Mouse (Mus musculus) lung, adult 2 months (tissue): ENCODE data around the gene Hps3. TPM values are rescaled to one million over a fixed set of nuclear protein-coding genes. Genes with fewer than 3 reads are reported as not detected.
"Not testable (repeated sequence)": the region's sequence is repeated elsewhere in the genome, so short reads cannot be mapped to it uniquely, and the experiment has no call there.

Experiments
- DNase-seq: peaks from one replicate; pipeline ENCODE4 v3.0.0; 2022
- H3K4me1 ChIP-seq: fragments of 200-500 bp; 2 replicates; pipeline ENCODE4 v1.6.1; 2011; ENCODE audit warnings: low read length; ENCODE audit not compliant: control insufficient read depth, insufficient read depth
- H3K4me3 ChIP-seq: fragments of 200-500 bp; replicated peaks from 2 replicates; pipeline ENCODE3; 2011; ENCODE audit warnings: low read depth, mild to moderate bottlenecking, control low read depth, low read length; ENCODE audit errors: extremely low read depth
- CTCF ChIP-seq: fragments of 200-500 bp; IDR thresholded peaks from 2 replicates; pipeline ENCODE4 v1.5.1; 2011; ENCODE audit warnings: mild to moderate bottlenecking, low read length, control low read depth; ENCODE audit not compliant: insufficient read depth
- POLR2A ChIP-seq: fragments of 200-500 bp; IDR thresholded peaks from 2 replicates; pipeline ENCODE4 v1.6.1; 2011; ENCODE audit warnings: low read depth, mild to moderate bottlenecking, control low read depth, low read length, borderline replicate concordance; ENCODE audit errors: extremely low read depth
- WGBS: fragments of 180-500 bp; shearing (Covaris S2); methylation state at CpG from one replicate; pipeline ENCODE4 v1.1.7; 2018; 5-methylcytosine and 5-hydroxymethylcytosine counted together
- polyA plus RNA-seq: library from polyadenylated mRNA; depleted of rRNA; stranded (reverse); fragments of >200 nt; gene quantifications from 2 replicates; pipeline ENCODE4 v1.2.3, GENCODE M21; 2012

The Hps3 gene
- polyA plus RNA-seq, 1 experiment, result 19.5 TPM

GRCm38 (mm10) chr3:20030807-20031206 lies 4.3 kb downstream of the Hps3 start:
- H3K4me1 ChIP-seq, result peaks cover 10% of the 10 kb centered on the region
- 84% methylated on average over 6 of the region's 6 CpGs for WGBS
- H3K4me3 ChIP-seq, result no peak overlapping the region
- no peak for TF ChIP-seq POLR2A
- no peak for TF ChIP-seq CTCF
- DNase-seq, result no peak

- 84% methylated on average over 3 of the region's 3 CpGs for WGBS
- H3K4me3 ChIP-seq, result no peak overlapping the region
- no peak for DNase-seq
- TF ChIP-seq CTCF (no peak), POLR2A (no peak)
- peaks cover 2% of the 10 kb centered on the region; the same call in 1 of the 2 replicates for H3K4me1 ChIP-seq
Observed at GRCm38 (mm10) chr3:20028640-20029039, 6.5 kb downstream of the Hps3 start.

GRCm38 (mm10) chr3:20027788-20028187 lies 7.3 kb downstream of the Hps3 start:
- no peak for DNase-seq
- no peaks in the 10 kb centered on the region for H3K4me1 ChIP-seq
- no peak overlapping the region for H3K4me3 ChIP-seq
- WGBS, result 88% methylated on average over 5 of the region's 5 CpGs
- TF ChIP-seq POLR2A (no peak), CTCF (no peak)

GRCm38 (mm10) chr3:20026996-20027689 lies 8.0 kb downstream of the Hps3 start:
- TF ChIP-seq CTCF, result no peak
- TF ChIP-seq POLR2A, result no peak
- Histone ChIP-seq H3K4me1 (no peaks in the 10 kb centered on the region), H3K4me3 (no peak overlapping the region)
- 80% methylated on average over 8 of the region's 8 CpGs for WGBS
- no peak for DNase-seq

GRCm38 (mm10) chr3:20026481-20026880 lies 8.6 kb downstream of the Hps3 start:
- TF ChIP-seq CTCF, result no peak
- no peak for TF ChIP-seq POLR2A
- H3K4me1 ChIP-seq, result no peaks in the 10 kb centered on the region
- no peak for DNase-seq
- no peak overlapping the region for H3K4me3 ChIP-seq

GRCm38 (mm10) chr3:20023832-20024231 lies 11.3 kb downstream of the Hps3 start:
- 56% methylated on average over 1 of the region's 1 CpGs for WGBS
- DNase-seq, result no peak

GRCm38 (mm10) chr3:20018076-20018475 lies 17.0 kb downstream of the Hps3 start:
- DNase-seq, result no peak
- H3K4me1 ChIP-seq, result no peaks in the 10 kb centered on the region
- TF ChIP-seq POLR2A (no peak), CTCF (no peak)
- 69% methylated on average over 8 of the region's 8 CpGs for WGBS
- H3K4me3 ChIP-seq, result no peak overlapping the region

More at GRCm38 (mm10) chr3:20023832-20024231, 11.3 kb downstream of the Hps3 start:
- Histone ChIP-seq H3K4me1 (no peaks in the 10 kb centered on the region), H3K4me3 (no peak overlapping the region)
- no peak for TF ChIP-seq POLR2A

GRCm38 (mm10) chr3:20014454-20014853 lies 20.7 kb downstream of the Hps3 start:
- no peak for DNase-seq
- 94% methylated on average over 2 of the region's 2 CpGs for WGBS
- Histone ChIP-seq H3K4me3 (no peak overlapping the region), H3K4me1 (no peaks in the 10 kb centered on the region)
- TF ChIP-seq CTCF (no peak), POLR2A (no peak)

- not testable (repeated sequence) for H3K4me3 ChIP-seq
- WGBS, result 86% methylated on average over 7 of the region's 7 CpGs
Observed at GRCm38 (mm10) chr3:20010905-20011304, 24.2 kb downstream of the Hps3 start.

GRCm38 (mm10) chr3:20010464-20010863 lies 24.7 kb downstream of the Hps3 start:
- H3K4me1 ChIP-seq, result no peaks in the 10 kb centered on the region
- 92% methylated on average over 9 of the region's 9 CpGs for WGBS
- H3K4me3 ChIP-seq, result no peak overlapping the region
- DNase-seq, result no peak
- TF ChIP-seq CTCF, result no peak

More at GRCm38 (mm10) chr3:20010905-20011304, 24.2 kb downstream of the Hps3 start:
- DNase-seq, H3K4me1 ChIP-seq: not testable (repeated sequence)
